Mouse (Mus musculus): ENCODE results near the gene Usp30. TPM values are rescaled to one million over a fixed set of nuclear protein-coding genes. Genes with fewer than 3 reads are reported as not detected.

The Usp30 gene
- polyA plus RNA-seq, 1 experiment = 8.4 TPM

DNA sequence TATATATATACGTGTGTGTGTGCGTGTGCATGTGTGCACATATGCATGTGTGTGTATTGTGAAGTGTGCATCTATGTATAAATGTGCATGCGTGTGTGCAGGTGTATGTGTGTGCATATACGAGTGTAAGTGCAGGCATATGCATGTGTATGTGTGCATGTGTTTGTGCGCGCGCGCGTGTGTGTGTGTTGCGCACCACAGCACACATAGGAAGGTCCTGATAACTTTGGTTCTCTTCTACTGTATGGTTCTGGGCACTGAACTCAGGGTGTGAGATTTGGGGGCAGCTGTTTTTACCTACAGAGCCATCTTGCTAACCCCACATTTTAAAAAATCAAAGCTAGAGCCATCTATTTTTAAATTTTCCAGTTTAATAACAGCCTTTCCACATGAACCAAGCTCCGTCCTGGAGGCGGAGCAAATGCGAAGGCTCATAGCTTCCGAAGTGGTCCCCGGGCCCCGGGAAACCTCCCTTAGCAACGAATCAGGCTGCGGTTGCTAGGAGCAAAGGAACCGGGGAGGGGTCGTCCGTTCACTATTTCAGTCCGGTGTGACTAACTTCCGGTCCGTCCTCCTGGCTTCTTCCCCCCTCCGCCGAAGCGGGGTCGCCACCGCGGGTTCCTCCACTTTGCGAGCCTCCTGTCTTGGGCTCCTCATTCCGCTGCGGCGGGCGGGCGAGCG lies 34.6 kb downstream of the Usp30 start:
- TF ChIP-seq GATA1 (IDR thresholded peaks at IDR 0.05; ENCODE audit: low read length) = no peak

DNA sequence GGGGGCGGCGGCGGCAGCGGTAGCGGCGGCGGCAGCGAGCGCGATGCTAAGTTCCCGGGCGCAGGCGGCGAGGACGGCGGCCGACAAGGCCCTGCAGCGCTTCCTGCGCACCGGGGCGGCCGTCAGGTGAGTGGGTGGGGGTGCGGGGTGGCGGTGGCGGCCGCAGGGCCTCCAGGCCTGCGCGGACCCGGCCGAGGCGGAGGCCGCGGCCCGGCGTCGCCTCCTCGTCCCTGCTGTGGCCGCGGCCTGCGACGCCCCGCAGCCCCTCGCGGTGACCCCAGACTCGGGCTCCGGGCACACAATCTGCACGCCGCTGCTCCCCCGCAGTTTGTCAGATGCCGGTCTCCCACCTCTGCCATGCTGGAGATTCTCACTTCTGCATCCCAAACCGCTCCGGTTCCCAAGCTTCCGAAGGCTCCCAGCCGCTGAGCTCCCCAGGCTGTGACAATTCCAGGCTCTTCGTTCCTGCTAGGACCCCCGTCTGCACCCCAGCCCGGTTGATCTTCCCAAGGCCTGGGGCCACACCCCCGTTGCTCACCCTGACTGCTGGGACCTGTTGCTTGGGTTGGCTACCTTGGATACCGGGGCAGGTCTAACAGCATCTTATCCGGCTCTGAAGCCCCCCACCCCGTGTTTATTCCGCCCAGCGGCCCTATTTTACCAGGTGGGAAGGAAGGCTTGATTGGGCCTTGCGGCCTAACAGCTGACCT lies 35.3 kb downstream of the Usp30 start:
- TF ChIP-seq GATA1 (IDR thresholded peaks at IDR 0.05; ENCODE audit: low read length) = no peak

DNA sequence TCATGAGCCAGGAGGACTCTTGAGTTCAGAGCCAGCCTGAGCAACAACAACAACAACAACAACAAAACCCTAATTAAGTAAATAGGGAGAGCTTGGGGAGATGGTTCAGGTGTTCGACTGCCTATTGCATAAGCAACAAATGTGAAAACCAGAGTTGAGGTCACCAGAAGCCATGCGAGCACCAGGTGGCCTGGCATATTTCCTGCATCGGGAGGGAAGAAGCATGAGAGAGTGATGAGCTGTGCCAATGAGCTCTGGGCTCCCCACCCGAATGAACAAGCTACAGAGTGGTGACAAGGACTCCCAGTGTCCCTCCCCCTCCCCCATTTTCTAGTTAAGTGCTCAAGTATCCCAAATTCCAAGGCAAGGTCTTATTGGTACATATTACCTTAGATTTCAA lies 36.6 kb downstream of the Usp30 start:
- no peak for TF ChIP-seq GATA1 (IDR thresholded peaks at IDR 0.05; ENCODE audit: low read length)

DNA sequence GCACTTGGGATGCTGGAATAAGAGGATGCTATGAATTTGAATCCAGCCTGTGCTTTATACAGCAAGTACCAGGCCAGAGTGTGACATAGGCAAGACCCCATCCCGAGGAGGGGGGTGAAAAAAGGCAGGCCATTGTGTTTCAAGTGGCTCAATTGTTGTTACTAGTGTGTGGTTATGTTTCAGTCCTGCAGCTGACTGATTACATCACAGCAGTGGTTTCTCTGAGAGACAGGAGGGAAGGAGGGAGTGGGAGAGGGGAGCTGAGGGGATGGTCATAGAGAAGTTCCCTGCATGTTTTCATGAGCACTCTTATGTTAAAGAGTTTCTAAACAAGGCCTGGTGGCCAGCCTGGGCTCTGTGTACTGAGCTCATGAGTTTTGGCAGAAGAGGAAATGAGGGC lies 37.5 kb downstream of the Usp30 start:
- no peak for TF ChIP-seq GATA1 (IDR thresholded peaks at IDR 0.05; ENCODE audit: low read length)

DNA sequence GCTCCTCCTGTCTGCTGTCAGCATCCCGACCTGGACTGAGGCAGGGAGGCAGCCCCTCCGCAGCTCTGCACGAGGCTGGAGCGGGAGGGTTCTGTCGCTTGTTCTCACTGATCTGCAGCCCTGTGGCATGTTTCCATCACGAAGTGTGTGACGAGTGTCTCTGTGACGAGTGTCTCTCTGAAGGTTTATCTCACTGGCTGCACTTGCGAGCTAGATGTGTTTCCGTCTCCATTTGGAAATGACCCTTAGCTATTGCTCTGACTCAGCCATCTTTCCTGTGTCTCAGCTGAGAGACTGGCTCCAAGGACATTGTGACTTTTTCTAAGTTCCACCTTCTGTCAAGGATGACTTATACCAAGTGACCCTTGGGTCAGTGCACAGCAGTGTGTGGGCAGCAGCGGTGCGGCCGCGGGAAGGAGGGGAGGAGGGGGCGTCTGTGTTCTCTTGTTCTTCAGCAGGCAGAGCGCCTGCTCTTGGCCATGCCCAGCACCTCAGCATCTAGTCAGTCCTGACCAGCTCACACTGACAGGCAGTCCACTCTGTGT lies 41.2 kb downstream of the Usp30 start:
- TF ChIP-seq GATA1 (IDR thresholded peaks at IDR 0.05; ENCODE audit: low read length) = no peak

DNA sequence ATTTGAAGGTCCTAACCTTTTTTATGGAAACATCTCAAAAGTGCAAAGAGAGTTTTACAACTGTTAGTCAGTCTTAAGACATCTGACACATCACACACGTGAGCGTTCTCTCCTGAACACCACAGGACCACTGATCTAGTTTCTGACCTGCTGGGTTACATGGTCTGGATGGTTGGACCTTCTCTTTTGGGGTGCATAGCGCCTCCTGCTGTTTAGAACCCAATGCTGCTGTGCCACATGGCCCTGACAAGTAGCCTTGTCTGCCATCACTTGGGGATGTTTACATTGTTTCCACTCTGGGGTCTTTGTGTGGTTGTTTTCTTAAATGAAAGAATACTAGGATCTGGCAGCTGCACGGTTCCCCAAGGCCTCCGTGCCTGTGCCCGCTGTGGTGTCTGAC lies 48.1 kb downstream of the Usp30 start:
- TF ChIP-seq GATA1 (IDR thresholded peaks at IDR 0.05; ENCODE audit: low read length) = no peak

DNA sequence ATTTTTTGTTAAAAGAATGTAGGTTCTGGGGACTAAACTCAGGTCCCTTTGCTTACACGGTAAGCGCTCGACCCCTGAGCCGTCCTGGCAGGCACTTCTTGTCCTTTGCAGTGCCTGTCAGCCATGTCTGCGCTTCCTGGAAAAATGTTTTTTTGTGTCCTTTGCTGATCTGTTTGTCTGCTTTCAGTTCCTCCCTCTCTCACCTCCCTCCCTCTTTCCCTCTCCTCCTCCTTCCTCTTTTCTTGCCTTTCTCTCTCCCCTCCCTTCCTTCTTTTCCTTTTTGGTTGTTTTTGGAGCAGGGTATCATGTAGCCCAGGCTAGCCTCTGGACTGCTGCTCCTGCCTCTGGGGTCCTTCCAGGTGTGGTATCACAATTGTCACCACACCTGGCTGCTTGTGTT lies 49.8 kb downstream of the Usp30 start:
- no peak for TF ChIP-seq GATA1 (IDR thresholded peaks at IDR 0.05; ENCODE audit: low read length)

DNA sequence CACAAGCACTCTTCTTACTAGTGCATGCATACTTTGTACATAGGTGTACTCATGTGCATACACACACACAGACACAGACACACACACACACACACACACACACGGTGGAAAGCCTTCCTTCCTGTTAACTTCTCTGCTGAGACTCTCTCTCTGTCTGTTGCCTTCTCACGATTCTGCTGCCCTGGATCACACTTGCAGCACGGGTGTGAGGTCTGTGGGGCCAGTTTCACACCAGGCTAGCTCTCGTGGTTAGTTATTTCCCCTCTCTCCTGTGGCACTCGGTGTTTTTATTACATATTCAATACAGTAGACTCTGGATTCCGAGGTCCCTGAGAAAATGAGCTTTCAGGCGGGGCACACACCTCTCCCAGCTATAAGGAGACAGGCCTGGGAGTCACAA lies 51.3 kb downstream of the Usp30 start:
- TF ChIP-seq GATA1 (IDR thresholded peaks at IDR 0.05; ENCODE audit: low read length) = no peak

DNA sequence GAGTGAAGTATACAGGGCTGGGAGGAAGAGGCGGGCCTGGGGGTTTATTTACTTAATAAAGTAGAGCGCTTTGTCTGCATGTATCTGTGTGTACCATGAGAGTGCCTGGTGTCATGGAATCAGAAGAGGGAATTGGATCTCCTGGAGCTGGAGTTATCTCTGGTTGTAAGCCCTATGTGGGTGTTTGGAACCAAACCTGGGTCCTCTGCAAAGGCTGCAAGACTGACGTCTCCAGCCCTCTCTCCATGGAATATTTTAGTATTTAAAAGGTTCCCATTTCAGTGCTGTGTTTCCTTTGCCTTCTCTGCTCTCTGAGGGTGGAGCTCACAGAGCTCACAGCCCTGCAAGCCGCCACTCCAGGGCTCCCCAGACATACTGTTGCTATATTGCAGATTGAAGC lies 54.5 kb downstream of the Usp30 start:
- no peak for TF ChIP-seq GATA1 (IDR thresholded peaks at IDR 0.05; ENCODE audit: low read length)

DNA sequence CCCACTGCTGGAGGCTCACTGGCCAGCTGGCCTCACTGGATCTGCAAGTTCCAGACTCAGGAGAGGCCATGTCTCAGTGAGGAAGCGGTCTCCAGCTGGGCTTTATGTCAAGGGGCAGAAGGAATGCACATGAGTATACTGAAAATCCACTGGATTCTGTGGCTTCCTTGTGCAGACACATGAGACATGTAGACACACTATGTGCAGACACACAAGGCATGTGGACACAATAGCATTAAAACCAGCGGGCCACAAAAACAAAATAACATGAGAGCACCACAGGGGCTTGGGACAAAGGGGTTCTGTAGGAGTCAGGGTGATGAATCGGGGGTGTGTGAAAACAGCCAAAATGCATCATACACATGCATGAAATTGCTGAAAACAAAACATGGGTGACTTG lies 60.7 kb downstream of the Usp30 start:
- TF ChIP-seq GATA1 (IDR thresholded peaks at IDR 0.05; ENCODE audit: low read length) = no peak

DNA sequence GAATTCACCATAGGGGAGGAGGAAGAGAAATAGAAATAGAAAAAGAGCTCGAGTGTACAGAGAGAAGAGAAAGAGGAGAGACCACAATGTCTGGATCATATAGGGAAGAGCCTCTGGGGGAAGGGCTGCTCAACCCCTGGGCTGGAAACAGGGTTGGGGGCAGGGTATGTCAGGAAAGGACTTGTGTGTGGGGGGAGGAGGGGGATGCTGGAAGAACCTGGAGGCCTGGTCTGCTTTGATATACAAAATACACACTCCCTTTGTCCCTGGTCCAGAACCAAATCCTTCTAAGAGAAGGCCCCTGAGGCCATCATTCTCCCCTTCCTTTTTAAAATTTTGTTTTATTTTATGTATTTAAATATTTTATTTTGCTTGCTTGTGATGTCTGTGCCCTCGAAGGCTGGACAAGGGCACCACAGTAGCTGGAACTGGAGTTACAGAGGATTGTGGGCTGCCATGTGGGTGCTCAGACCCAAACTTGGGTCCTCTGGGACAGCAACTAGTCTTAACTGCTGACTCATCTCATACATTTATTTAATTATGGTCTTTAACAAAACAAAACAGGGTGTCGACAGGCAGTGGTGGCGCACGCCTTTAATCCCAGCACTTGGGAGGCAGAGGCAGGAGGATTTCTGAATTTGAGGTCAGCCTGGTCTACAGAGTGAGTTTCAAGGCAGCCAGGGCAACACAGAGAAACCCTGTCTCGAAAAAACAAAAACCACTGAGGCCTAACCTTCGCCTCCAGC lies 61.4 kb downstream of the Usp30 start:
- TF ChIP-seq GATA1 (IDR thresholded peaks at IDR 0.05; ENCODE audit: low read length) = no peak

DNA sequence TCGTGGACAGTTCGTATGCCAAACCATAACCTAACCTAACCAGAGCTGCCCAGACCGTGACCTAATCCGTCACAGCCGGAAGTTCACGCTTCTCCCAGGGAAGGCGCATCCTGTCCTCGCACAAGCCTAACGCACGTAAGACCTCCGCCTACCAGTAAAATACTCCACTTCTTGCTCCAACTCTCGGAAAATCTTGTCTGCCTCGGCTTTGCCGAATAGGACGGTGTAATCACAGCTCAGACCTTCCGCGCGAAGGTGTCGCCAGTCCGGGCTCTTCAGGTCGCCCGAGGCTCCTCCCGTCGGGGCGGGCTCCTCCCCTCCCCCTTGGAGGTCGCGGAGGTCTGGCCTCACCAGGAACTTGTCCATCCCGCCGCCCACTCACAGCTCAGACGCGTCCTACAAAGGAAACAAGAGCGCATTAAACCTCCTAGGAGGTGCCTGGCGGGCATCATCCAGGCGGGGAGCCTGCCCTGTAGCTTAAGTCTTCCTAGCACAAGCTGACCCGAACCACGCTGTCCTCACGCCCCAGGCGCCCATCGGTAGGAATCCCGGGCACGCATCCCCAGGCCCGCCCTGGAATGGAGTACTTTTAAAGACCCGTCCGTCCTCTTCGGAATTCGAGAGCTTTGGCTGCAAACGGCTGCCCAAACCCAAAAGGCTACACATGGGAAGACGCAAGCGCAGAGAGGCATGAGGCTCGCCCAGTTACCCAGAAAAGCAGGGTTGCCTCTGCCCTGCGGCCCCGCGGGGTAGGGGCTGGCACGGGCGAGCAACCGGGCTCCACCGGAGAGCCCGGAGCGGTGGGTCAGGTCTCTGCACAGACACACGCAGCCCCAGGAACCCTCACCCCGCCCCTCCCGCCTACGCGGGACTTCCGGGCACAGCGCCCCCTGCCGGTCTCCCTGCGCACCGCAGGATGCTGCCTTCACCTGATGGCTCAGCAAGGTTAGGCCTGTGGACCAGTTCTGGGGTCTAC lies 62.4 kb downstream of the Usp30 start, which contains the start of gene Alkbh2:
Gene Alkbh2, minus strand, starts transcription at position 845 of the 976 bp plus-strand sequence.
- TF ChIP-seq GATA1 (IDR thresholded peaks at IDR 0.05; ENCODE audit: low read length) = no peak

DNA sequence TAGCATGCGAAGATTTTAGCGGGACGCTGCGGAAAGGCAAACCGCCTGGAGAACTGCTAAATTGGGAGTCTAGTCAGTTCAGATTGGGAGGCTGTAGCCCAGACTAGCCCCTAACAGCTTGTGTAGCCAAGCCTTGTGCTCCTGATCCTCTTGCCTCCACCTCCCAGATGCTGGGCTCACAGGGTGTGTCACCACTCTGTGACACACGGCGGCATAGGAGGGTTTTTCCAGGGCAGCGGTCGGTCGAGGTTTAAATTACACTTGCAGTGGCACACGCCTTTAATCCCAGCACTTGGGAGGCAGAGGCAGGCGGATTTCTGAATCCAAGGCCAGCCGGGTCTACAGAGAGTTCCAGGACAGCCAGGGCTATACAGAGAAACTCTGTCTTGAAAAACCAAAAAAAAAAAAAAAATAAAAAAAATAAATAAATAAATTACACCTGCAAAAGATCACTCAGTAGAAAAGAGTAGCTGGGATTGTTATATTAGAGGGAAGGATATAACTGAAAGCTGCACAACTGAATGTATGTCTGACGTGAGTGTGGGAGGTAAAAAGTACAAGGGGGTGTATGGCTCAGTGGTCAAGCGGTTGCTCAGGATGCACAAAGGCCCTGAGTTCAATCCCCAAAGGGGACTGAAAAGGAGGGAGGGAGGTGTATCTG lies 64.4 kb downstream of the Usp30 start:
- no peak for TF ChIP-seq GATA1 (IDR thresholded peaks at IDR 0.05; ENCODE audit: low read length)

DNA sequence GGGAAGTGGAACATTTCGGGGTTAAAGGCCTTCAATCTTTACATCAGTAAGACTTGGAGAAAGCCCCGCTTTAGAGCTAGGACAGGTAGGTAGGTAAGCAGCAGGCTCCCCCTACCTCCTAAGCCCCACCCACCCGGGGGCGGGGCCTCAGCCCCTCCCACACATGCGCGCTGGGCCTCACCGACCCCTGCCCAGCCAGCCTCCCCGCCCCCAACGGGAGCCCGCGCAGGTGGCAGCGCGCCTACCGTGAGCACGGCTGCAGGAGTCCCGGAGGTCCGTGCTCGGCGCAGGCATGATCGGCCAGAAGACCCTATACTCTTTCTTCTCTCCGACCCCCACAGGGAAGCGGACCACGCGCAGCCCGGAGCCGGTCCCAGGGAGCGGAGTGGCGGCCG lies 64.9 kb downstream of the Usp30 start, which contains the start of gene Ung:
Gene Ung, plus strand, starts transcription at position 176 of the 395 bp plus-strand sequence.
- TF ChIP-seq GATA1 (IDR thresholded peaks at IDR 0.05; ENCODE audit: low read length) = no peak
